In genomic region chr9:21236991-21237367, GRCm38 (mm10) we compare ENCODE assay signal across 7 mouse cellular contexts. TPM values are rescaled to one million over a fixed set of nuclear protein-coding genes. Genes with fewer than 3 reads are reported as not detected.
DNase-seq lines count a peak whose midpoint lies in the region; ATAC-seq and TF ChIP-seq lines count a peak whose summit lies in the region.

No protein-coding gene starts in this region.

- H3K4me2 ChIP-seq in embryonic facial prominence, embryonic 15.5 days (replicated peaks) = peak overlapping the region; percentile 77
- peak overlapping the region; percentile 64 for H3K4me2 ChIP-seq in neural tube, embryonic 15.5 days

- no peak for ATAC-seq in embryonic facial prominence, embryonic 15.5 days (ENCODE audit: insufficient number of reproducible peaks, low FRiP score, low TSS enrichment, low read depth)
- no peak for ATAC-seq in neural tube, embryonic 15.5 days (ENCODE audit: low FRiP score)

- intact Hi-C loops in gastrocnemius, postnatal 36 days (cut with DNase I) = no loop called here

- H3K36me3 ChIP-seq in embryonic facial prominence, embryonic 15.5 days = peaks cover 41% of the 10 kb centered on the region
- H3K36me3 ChIP-seq in limb, embryonic 10.5 days = peaks cover 47% of the 10 kb centered on the region
- peaks cover 19% of the 10 kb centered on the region for H3K36me3 ChIP-seq in neural tube, embryonic 15.5 days

- peak overlapping the region; percentile 79 for H3K4me3 ChIP-seq in lung, adult 2 months (replicated peaks; ENCODE audit: extremely low read depth, low read depth, low read length)
- peak overlapping the region; percentile 84 for H3K4me3 ChIP-seq in embryonic facial prominence, embryonic 15.5 days (replicated peaks)
- H3K4me3 ChIP-seq in limb, embryonic 10.5 days = peak overlapping the region; percentile 97
- H3K4me3 ChIP-seq in neural tube, embryonic 15.5 days (replicated peaks) = peak overlapping the region; percentile 89

- H3K9me3 ChIP-seq in embryonic facial prominence, embryonic 15.5 days (replicated peaks) = no peaks in the 10 kb centered on the region
- H3K9me3 ChIP-seq in limb, embryonic 10.5 days (replicated peaks) = no peaks in the 10 kb centered on the region
- H3K9me3 ChIP-seq in neural tube, embryonic 15.5 days (replicated peaks) = no peaks in the 10 kb centered on the region

- no peak for TF ChIP-seq POLR2A in lung, adult 2 months (IDR thresholded peaks at IDR 0.05; ENCODE audit: borderline replicate concordance, extremely low read depth, low read depth, low read length)

- peaks cover 6% of the 10 kb centered on the region for H3K27me3 ChIP-seq in embryonic facial prominence, embryonic 15.5 days
- peaks cover 14% of the 10 kb centered on the region for H3K27me3 ChIP-seq in limb, embryonic 10.5 days (ENCODE audit: low read depth, poor library complexity, severe bottlenecking)
- peaks cover under 1% of the 10 kb centered on the region; the same call in 1 of the 2 replicates for H3K27me3 ChIP-seq in neural tube, embryonic 15.5 days (replicated peaks)

- H3K27ac ChIP-seq in embryonic facial prominence, embryonic 15.5 days (replicated peaks) = peak overlapping the region; percentile 93
- 0 out of 2 replicates have a peak overlapping the region, but pooled peaks have one; percentile 98 for H3K27ac ChIP-seq in limb, embryonic 10.5 days
- H3K27ac ChIP-seq in neural tube, embryonic 15.5 days (replicated peaks) = peak overlapping the region; percentile 93

- DNase-seq in lung, adult 2 months = no peak
- DNase-seq in lung, postnatal 25 days (ENCODE audit: low spot score) = no peak
- no peak for DNase-seq in limb, embryonic 10.5 days (ENCODE audit: low spot score)
- DNase-seq in gastrocnemius, postnatal 36 days = no peak
- no peak for DNase-seq in adrenal gland, adult (ENCODE audit: inconsistent age in 2 of 2, low spot score in 1 of 2)

- no peak for TF ChIP-seq CTCF in lung, adult 2 months (IDR thresholded peaks at IDR 0.05; ENCODE audit: insufficient read depth, low read length)

- 0 out of 2 replicates have a peak overlapping the region, but pooled peaks have one; percentile 88 for H3K9ac ChIP-seq in embryonic facial prominence, embryonic 15.5 days
- peak overlapping the region; percentile 92; the same call in 1 of the 2 replicates for H3K9ac ChIP-seq in neural tube, embryonic 15.5 days (replicated peaks)

- H3K4me1 ChIP-seq in lung, adult 2 months (ENCODE audit: control insufficient read depth, insufficient read depth, low read length) = peaks cover 20% of the 10 kb centered on the region
- H3K4me1 ChIP-seq in embryonic facial prominence, embryonic 15.5 days = peaks cover 27% of the 10 kb centered on the region
- H3K4me1 ChIP-seq in limb, embryonic 10.5 days = peaks cover 22% of the 10 kb centered on the region
- peaks cover 47% of the 10 kb centered on the region for H3K4me1 ChIP-seq in neural tube, embryonic 15.5 days

- WGBS in lung, adult 2 months = 77% methylated on average over 25 of the region's 25 CpGs
- WGBS in embryonic facial prominence, embryonic 15.5 days = 79% methylated on average over 25 of the region's 25 CpGs
- WGBS in limb, embryonic 10.5 days = 86% methylated on average over 25 of the region's 25 CpGs
- 76% methylated on average over 25 of the region's 25 CpGs for WGBS in neural tube, embryonic 15.5 days

RNA-seq across cellular contexts. Expression of gene Keap1, which starts 2.2 kb away (rescaled TPM):
- polyA plus RNA-seq in lung, adult 2 months (2012; rRNA removed) = 81.2 and 88.3 TPM in 2 replicates
- polyA plus RNA-seq in embryonic facial prominence, embryonic 15.5 days (2015; fragmentation: Nextera tagmentation; extraction: Ambion mirVana) = 73.2 and 76.4 TPM in 2 replicates
- 50.4 and 61.7 TPM in 2 replicates for polyA plus RNA-seq in limb, embryonic 10.5 days (2016; fragmentation: Nextera tagmentation; extraction: Ambion mirVana)
- polyA plus RNA-seq in neural tube, embryonic 15.5 days (2015; fragmentation: Nextera tagmentation; extraction: Ambion mirVana) = 70.1 and 72.0 TPM in 2 replicates
- 10 to 100 TPM; 56.5 to 58.3 TPM for total RNA-seq in gastrocnemius, postnatal 36 days (2021)

RNA-seq across cellular contexts. Expression of gene S1pr5, which starts 11.3 kb away (rescaled TPM):
- polyA plus RNA-seq in lung, adult 2 months (2012; rRNA removed) = 9.7 and 11.3 TPM in 2 replicates
- polyA plus RNA-seq in embryonic facial prominence, embryonic 15.5 days (2015; fragmentation: Nextera tagmentation; extraction: Ambion mirVana) = 4.5 and 5.0 TPM in 2 replicates
- polyA plus RNA-seq in limb, embryonic 10.5 days (2016; fragmentation: Nextera tagmentation; extraction: Ambion mirVana) = 0.15 and 0.33 TPM in 2 replicates
- 5.8 and 6.7 TPM in 2 replicates for polyA plus RNA-seq in neural tube, embryonic 15.5 days (2015; fragmentation: Nextera tagmentation; extraction: Ambion mirVana)
- total RNA-seq in gastrocnemius, postnatal 36 days (2021) = under 1 TPM in 1 of 2 experiments, not detected in 1; 0.12 TPM

RNA-seq across cellular contexts. Expression of gene Atg4d, which starts 28.1 kb away (rescaled TPM):
- 31.9 and 36.8 TPM in 2 replicates for polyA plus RNA-seq in lung, adult 2 months (2012; rRNA removed)
- 40.5 and 44.8 TPM in 2 replicates for polyA plus RNA-seq in embryonic facial prominence, embryonic 15.5 days (2015; fragmentation: Nextera tagmentation; extraction: Ambion mirVana)
- 38.5 and 41.3 TPM in 2 replicates for polyA plus RNA-seq in limb, embryonic 10.5 days (2016; fragmentation: Nextera tagmentation; extraction: Ambion mirVana)
- 50.0 and 52.4 TPM in 2 replicates for polyA plus RNA-seq in neural tube, embryonic 15.5 days (2015; fragmentation: Nextera tagmentation; extraction: Ambion mirVana)
- 10 to 100 TPM; 62.0 to 65.7 TPM for total RNA-seq in gastrocnemius, postnatal 36 days (2021)

RNA-seq across cellular contexts. Expression of gene Kri1, which starts 50.8 kb away (rescaled TPM):
- polyA plus RNA-seq in lung, adult 2 months (2012; rRNA removed) = 16.9 and 21.5 TPM in 2 replicates
- 18.2 and 19.0 TPM in 2 replicates for polyA plus RNA-seq in embryonic facial prominence, embryonic 15.5 days (2015; fragmentation: Nextera tagmentation; extraction: Ambion mirVana)
- polyA plus RNA-seq in limb, embryonic 10.5 days (2016; fragmentation: Nextera tagmentation; extraction: Ambion mirVana) = 18.9 and 19.1 TPM in 2 replicates
- 15.2 and 18.7 TPM in 2 replicates for polyA plus RNA-seq in neural tube, embryonic 15.5 days (2015; fragmentation: Nextera tagmentation; extraction: Ambion mirVana)
- total RNA-seq in gastrocnemius, postnatal 36 days (2021) = 10 to 100 TPM in 1 of 2 experiments, 1 to 10 TPM in 1; 9.1 to 11.6 TPM

RNA-seq across cellular contexts. Expression of gene Cdkn2d, which starts 54.2 kb away (rescaled TPM):
- polyA plus RNA-seq in lung, adult 2 months (2012; rRNA removed) = 33.5 and 34.7 TPM in 2 replicates
- 57.8 and 63.0 TPM in 2 replicates for polyA plus RNA-seq in embryonic facial prominence, embryonic 15.5 days (2015; fragmentation: Nextera tagmentation; extraction: Ambion mirVana)
- polyA plus RNA-seq in limb, embryonic 10.5 days (2016; fragmentation: Nextera tagmentation; extraction: Ambion mirVana) = 32.7 and 38.0 TPM in 2 replicates
- 120 and 129 TPM in 2 replicates for polyA plus RNA-seq in neural tube, embryonic 15.5 days (2015; fragmentation: Nextera tagmentation; extraction: Ambion mirVana)
- total RNA-seq in gastrocnemius, postnatal 36 days (2021) = 10 to 100 TPM in 1 of 2 experiments, 1 to 10 TPM in 1; 8.4 to 10.1 TPM
